Mouse (Mus musculus) layer of hippocampus, postnatal 10 days (tissue): ENCODE results near the gene Cela3a. TPM values are rescaled to one million over a fixed set of nuclear protein-coding genes. Genes with fewer than 3 reads are reported as not detected.
"Not testable (repeated sequence)": the region's sequence is repeated elsewhere in the genome, so short reads cannot be mapped to it uniquely, and the experiment has no call there.

Experiments
- DNase-seq, 2 experiments: peaks; one replicate each; pipeline ENCODE4 v3.0.0; 2021; ENCODE audit warnings: low spot score in 2 of 2
- long read RNA-seq: library from polyadenylated mRNA; stranded (forward); transcript quantifications from one replicate; pipeline ENCODE4 v2.0.0, GENCODE M21; 2023
- total RNA-seq, 2 experiments: library from RNA; stranded (reverse); gene quantifications; 2 replicates each; pipeline ENCODE4 v1.2.3; 2021

Gene Cela3a
- total RNA-seq = not detected
- long read RNA-seq = 0 reads

DNA sequence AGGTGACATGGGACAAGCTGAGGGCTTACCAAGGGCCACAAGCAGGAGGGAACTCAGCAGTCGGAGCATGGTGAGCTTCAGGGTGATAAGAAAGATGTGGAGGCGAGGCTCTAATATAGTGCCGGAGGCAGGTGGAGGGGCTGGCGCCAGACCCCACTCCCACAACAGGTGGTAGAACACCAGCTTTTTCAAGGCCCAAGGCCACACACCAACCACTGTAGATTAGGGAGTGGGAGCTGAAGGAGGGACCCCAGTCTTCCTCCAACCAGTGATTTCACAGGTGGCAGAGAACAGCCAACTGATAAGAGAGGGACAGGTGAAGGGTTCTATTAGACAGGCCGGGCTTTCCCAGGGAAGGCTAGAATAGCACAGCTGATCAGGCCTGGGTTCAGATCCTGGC is at the start of gene Cela3a:
Gene Cela3a, minus strand, starts transcription at position 101 of the 400 bp plus-strand sequence.
- DNase-seq = no peak

DNA sequence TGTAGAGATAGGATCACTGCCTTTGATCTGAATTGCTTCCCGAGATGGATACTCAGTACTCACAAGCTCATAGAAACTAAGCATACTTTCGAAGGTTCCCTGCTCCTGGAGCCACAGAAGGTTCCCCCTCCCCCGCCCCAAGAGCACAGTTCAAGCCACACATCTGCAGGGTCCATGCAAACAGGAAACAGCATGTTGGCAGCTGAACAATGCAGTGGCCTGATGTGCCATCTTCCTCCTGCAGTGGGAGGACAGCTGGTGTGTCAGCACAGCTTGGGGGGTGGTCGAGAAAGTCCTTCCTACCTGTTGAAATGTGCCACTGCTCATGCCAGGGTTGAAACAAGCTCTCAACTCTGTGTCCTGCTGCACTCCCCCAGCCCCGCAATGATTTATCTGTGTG is 49.3 kb upstream of the Cela3a start:
- DNase-seq = no peak

- DNase-seq = no peak
These were observed 48.7 kb upstream of the Cela3a start for GRCm38 (mm10) chr4:137458310-137458709.

DNA sequence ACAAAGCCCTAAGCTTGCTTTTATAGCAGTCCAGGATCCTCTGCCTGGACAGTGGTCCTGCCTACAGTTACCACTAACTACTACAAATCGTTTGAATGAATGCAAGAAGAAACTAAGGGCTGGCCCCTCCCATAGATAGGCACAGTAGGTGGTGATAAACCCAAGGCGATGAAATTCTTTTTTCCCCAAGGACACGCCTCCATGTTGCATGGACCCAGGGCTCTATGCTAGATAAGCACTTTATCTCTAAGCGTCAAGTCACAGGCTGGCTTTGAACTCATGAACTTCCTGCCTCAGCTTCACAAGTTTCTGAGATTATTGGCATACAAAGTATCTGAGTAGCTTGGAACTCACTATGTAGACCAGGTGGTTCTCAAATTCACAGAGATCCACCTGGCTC is 47.7 kb upstream of the Cela3a start:
- no peak for DNase-seq

- DNase-seq = no peak
These were observed 47.0 kb upstream of the Cela3a start for GRCm38 (mm10) chr4:137456581-137456980.

DNA sequence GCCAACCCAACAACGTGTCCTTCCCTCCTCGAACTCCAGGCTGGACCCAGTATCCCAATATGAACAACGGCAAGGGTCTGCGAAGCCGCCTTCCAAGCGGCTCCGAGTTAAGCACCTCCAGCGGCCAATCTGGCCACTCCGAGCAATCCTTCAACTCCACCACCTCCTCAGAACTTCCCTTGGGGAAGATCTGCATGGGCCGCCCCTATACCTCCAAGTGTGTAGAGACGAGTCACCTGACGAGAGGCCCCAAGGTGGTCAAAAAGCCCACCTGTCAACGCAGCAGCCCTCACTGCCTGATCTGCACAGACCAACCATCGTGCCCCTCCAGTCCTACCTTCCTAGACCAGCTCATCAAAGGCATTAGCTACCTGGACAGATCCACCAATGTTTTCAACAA is 45.0 kb upstream of the Cela3a start:
- no peak for DNase-seq

DNA sequence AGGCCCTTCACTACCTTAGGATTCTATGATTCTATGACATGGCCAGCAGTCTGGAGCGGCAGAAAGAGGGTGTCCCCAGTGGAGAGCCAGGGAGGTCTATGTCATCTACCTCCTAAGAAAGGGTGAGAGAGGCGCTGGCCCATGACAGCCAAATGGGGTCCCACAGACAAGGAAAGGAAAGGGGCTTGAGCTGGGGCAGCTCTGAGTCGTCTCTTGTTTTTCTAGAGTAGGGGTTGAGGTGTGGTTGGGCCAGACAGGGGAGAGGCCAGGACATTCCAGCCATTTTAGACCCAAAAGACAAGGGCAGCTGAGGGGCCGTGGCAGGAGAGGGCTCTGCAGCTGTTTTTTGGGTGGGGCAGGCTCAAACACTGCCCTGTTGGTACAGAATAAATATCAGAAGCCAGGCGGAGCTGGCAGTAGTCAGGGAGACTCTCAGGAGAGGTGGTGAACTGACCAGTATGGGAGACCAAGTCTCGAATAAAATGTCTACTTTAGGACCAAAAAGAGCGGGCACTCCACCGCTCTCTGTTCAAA is 43.7 kb upstream of the Cela3a start, which contains the start of gene 1700013G24Rik:
Gene 1700013G24Rik, plus strand, starts transcription at position 51 of the 534 bp plus-strand sequence.
- DNase-seq = no peak

DNA sequence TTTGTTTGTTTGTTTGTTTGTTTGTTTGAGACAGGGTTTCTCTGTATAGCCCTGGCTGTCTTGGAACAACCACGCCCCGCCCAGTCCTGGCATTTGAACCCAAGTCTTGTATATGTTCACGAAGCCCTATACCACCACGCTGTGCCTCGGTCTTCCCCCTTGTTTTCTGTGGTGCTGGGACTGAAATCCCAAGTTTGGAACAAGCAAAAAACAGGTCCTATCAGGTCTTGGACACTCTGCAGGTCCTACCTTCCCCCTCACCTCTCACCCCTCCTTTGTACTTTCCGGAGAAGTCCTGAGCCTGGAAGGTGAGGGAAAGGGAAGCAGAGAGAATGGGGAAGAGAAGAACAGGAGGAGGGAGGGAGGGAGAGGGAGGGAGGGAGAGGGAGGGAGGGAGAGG is 42.6 kb upstream of the Cela3a start:
- DNase-seq = no peak

DNA sequence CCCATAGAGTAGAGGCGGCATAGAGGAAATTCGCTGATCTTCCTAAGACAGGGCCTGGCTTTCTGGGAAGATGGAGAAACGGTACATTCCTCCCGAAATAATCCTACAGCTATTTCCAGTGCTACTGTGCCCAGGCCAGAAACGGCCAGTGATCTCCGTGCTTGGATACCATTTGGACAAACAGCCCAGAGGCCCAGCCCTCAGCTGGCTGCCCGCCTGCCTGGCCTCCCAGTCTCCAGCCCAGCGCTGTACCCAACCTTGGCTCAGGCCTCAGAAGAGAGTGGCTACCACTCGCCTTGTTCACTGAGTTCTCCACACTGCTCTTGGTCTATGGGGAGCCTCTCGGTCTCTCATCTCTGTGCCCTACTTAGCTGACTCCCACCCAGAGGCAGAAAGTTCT is 40.1 kb upstream of the Cela3a start:
- no peak for DNase-seq

DNA sequence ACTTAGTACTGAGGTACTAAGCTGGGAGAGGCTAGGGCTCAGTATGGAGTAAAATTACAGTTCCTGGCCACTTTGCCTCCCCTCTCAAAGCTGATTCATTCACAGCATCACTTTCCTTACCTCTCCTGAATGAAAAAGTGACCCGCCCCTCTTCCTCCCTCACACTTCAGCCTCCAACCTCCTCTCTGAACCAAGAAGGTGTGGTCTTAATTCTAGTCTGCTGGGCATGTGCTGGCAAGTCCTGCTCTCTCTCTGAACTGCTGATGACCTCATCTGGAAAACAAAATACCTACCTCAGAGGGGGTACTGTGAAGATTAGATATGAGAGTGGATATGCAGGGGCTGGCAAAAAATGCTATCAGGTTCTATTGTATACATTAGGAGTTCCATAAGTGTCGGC is 39.5 kb upstream of the Cela3a start:
- DNase-seq = no peak

DNA sequence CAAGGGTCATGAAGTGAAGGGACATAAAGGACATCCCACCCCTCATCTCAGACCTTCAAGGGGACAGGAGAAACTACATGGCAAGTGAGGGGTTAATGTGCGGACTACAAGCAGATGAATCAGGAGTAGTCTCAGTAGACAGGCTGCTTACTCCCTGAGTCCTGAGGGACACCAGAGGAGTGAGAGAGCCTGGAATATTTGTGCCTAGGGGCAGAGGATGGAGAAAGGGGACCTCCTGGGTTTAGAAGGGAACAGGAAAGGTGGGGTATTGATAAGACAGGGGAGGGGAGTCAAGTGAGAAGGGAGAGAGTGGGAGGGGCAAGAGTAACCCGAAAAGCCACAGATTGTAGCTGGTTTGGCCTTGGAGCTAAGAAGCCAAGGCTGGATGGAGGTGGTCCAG is 39.0 kb upstream of the Cela3a start:
- no peak for DNase-seq

GRCm38 (mm10) chr4:137448197-137448596 is 38.6 kb upstream of the Cela3a start:
- DNase-seq = peak in 1 of 2 experiments; percentile 25

- no peak for DNase-seq
These were observed 38.0 kb upstream of the Cela3a start for GRCm38 (mm10) chr4:137447363-137448196.

GRCm38 (mm10) chr4:137445881-137446280 is 36.3 kb upstream of the Cela3a start:
- DNase-seq = no peak

DNA sequence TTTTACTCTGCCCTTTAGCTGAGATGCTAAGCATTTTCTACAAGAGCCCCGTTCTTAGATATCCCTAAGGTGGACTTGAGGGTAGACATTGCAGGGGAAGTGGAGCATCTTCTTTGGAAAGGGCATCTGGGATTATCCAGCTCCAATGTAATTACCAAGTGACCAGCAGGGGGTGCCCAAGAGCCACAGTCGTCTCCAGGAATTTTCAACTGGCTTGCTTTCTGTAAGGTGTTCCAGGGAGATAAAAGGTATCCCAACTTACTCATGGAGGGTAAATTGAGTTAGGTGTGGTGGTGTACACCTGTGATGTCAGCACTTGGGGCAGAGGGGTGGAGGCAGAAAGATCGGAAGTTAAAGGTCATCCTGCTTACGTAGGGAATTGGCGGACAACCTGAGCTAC is 34.0 kb upstream of the Cela3a start:
- peak; percentile 86 to 88 for DNase-seq

DNA sequence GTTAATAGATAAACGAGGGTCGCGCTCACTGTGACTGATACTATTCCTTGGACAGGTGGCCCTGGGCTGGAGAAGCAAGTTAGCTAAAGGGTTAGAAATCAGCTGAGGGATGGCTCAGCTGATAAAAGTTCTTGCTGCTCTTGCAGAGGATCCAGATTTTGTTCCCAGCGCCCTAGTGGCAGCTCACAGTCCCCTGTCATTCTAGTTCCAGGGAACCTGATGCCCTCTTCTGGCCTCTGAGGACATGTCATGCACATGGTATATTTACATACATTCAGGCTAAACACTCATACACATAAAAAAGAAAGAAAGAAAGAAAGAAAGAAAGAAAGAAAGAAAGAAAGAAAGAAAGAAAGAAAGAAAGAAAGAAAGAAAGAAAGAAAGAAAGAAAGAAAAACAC is 31.7 kb upstream of the Cela3a start:
- DNase-seq = no peak

DNA sequence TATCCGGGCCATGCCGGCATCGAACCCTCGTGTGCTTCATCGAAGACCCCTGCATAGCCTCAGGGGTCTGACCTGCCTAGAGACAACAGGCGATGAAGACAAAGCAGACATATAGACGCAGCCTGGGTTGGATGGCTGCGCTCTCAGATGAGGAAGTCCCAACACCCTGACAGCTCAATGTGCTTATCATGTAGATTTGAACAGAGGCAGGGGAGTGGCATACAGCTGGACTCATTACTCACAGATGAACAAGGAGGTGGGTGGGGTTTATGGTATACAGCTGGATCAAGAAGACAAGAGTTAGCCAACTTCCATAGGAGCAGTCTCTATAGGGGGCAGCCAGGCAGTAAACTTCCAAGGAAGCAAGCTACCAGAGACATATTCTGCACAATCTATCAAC is 29.3 kb upstream of the Cela3a start:
- no peak for DNase-seq

DNA sequence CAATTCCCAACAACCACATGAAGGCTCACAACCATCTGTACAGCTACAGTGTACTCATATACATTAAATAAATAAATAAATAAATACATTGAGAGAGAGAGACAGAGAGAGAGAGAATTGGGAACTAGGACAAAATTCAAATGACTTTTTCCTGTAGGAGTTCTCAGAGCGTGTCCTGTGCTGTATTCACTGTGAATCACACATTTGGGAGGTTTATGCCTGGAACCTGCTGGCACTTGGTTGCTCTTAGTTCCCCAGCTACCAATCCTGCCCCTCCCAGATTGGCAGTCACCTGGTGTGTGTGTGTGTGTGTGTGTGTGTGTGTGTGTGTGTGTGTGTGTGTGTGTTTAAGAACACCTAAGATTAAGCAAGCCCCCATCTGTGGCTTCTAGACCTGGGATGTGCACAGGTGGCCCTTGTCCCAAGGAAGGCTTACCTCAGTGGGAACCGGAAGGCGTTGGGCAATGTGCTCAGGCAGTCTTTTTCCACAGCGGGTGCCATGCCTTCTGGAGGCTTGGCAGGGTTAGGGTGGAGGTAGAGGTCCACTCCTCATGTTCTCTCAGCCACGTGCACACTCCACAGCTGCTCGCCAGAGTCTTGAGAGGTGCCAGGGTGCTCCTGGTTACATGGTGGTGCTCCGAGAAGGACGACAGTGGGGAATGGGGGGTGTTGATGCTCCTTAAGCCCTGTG is 27.5 kb upstream of the Cela3a start:
- DNase-seq = no peak

DNA sequence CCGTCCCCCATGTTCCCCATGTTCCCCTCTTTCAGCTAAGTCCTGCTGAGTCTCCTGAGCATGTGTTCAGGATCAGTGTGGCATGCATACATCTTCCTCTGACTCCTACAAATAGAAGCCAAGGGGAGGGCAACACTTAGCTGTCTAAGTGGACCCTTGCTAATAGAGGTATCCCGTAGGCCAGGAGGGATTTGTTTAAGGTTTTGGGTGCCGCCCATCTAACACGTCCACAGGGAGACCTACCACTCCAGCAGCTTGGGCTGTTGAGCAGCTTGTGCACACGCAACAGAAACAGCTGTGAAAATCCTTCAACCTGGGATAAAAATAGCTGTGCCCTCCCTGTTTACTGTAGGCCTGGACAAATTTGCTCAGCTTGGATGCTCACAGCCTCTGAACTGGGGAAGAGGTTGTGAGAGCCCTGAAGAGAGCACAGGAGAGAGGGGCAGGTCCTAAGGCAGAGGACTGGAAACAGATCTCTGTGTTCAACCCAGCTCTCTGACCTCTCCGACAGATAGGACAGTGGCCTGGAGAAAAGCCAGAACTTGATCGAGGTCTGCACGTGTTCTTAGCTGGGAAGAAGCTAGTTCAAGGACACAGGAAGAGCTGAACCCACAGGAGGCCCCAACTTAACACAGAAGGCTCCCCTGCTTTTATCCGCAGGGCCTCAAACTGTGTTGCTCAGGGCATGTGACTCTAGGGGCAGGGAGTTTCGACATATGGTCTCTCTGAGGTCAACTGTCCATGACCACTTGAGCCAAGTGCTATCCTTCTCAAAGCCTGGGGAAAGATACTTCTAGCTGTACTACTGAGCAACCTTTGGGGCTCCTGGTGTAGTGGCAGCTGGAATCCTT is 23.3 kb upstream of the Cela3a start:
- not testable (repeated sequence) for DNase-seq

DNA sequence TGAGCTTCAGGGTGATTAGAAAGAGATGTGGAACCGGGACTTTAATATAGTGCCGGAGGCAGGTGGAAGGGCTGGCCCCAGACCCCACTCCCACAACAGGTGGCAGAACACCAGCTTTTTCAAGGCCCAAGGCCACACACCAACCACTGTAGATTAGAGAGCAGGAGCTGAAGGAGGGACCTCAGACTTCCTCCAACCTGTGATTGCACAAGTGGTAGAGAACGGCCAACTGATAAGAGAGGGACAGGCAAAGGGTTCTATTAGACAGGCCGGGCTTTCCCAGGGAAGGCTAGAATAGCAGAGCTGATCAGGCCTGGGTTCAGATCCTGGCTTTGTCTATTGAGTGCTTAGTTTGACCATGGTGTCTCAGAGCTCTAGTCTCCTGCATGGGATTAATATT is 20.9 kb upstream of the Cela3a start, which contains the start of gene Cela3b:
Gene Cela3b, minus strand, starts transcription at position 39 of the 400 bp plus-strand sequence.
- no peak for DNase-seq
